Mouse (Mus musculus) gastrocnemius, adult 8-10 months (tissue): ENCODE measurements at regions not wholly inside any gene's neighbourhood (a gene's known extent, or its start where the extent isn't known, plus 50 kb on each side); places are given as distances from the start of the nearest gene placed in this dataset.
A peak's percentile ranks its signal among the peaks of the same experiment; 100 is the strongest.

Experiments used
- DNase-seq, 2 experiments: peaks; one replicate each; pipeline ENCODE4 v3.0.0; 2022; ENCODE audit warnings: low spot score in 2 of 2

DNA sequence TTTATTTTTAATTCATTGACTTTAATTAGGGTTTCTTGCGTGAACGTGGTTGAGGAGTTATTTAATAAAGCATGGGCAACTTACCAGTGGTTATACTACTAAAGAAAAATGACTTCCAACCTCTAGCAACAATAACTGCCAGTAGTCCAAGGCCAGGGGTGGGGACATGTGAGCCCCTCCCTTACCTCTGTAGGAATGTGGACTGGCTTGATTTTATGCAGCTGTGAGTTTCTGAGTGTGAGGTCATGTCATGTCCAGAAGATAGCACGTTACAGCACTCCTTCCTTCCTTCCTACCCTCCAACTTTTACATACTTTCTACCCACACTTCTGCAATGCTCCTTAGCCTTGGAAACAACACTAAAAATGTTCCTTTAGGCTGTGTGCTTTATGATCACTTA is 63.6 kb upstream of the Cd93 start:
- DNase-seq = no peak

- no peak for DNase-seq
Observed at GRCm38 (mm10) chr2:148505651-148506050, 62.3 kb upstream of the Cd93 start.

DNA sequence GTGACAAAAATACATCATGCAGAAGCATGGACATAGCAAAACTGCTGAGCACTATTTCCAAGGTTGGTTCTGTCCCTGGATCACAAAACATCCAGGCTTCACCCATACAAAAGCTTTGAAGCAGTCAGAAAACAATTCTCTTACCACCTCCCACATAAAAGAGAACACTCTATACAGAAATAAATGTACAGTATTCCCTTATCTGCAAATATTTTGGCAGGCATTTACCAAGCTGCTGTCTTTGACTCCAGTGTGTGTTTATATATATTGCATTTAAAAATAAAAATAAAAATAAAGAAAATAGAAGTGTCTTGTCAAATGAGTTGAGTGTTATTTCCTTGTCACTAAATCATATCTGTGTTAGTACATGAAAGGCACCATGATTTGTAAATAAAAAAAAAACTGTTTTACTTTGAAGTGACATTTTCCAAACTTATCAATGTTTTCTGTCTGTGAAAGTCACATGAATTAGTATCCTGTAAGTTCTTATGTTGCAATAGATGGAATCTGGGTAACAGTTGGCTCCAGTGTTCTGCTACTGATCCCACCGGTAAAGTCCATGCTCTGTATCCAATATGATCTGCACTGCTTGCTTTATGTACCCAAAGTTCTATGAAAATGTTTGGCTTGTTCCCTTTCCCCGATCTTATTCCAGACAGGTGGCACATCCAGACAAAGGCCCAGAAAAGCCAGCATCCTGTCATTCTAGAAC is 59.9 kb upstream of the Cd93 start:
- no peak for DNase-seq

DNA sequence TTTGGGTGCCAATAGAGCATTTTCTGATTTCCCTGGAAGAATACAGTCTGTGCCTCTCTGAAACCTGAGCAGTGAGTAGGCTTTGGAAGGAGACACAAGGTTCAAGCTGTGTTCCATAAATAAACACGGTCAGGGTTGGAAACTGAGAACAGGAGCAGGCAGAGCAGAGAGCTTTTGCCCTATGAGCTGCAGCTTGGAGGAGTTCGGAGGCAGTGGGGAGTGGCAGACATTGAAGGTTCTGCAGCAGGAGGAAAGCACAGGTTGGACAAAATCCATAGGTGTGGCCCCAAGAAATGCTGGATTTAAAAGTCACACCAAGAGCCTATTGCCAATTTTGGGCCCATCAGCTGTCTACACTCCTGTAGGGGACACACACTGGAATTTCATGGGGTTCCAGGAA is 59.0 kb upstream of the Cd93 start:
- no peak for DNase-seq

DNA sequence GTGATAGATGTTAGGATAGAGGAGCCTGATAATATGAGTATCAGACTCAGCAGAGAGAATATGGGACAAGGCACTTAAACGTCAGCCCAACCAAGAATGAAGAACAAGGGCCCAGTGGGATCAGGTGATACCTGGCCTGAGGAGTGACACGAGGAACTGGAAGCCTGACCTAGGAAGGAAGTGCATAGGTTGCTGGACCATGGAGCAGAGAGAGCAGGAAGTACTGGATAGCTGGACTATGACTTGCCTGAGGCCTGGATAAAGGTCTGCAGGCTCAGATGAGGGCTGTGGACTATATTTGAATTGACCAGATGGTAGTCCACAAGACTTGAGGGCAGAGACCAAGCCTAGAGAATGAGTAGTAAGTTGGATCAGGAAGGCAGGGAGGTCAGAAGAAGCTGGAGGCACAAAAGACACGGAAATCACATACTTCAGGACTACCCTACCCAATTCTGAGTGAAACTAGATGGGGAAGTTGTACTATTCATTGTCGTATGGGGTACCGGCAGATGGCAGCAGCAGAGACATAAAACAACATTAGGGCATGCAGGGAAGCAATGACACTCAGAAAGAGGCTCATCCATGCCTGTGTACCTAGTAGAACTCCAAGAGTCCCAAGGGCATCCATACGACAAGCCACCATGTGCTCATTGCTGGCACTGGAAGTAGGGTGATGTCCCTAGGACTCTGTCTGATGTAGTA is 57.0 kb upstream of the Cd93 start:
- DNase-seq = no peak

- DNase-seq = peak; percentile 20
Observed at GRCm38 (mm10) chr2:148497452-148498302, 54.3 kb upstream of the Cd93 start.

GRCm38 (mm10) chr2:148496151-148497040 is 53.0 kb upstream of the Cd93 start:
- no peak for DNase-seq

GRCm38 (mm10) chr2:148495485-148495884 is 52.1 kb upstream of the Cd93 start:
- DNase-seq = no peak

DNA sequence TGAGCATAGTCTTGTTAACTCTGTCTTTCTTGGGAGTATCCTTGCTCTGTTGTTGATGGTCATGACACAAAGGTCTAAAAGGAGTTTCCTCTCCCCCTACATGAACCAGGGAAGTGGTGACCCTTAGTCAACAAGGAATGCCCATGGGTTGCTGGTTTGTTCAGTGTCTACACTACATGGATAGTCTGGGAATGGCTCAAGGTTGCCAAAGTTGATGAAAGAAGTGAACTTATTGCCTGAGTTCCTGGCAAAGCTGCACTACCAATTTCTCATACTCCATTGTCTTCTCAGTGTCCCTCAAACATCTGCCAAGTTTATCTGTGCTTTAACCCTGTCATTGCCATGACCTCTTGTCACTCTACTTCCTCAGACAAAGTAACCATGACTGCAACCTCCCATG is 49.9 kb upstream of the Cd93 start:
- no peak for DNase-seq
